Mouse (Mus musculus) neural tube, embryonic 10.5 days (tissue): ENCODE measurements at regions not wholly inside any gene's neighbourhood (a gene's known extent, or its start where the extent isn't known, plus 50 kb on each side); places are given as distances from the start of the nearest gene placed in this dataset.

Experiments used
- DNase-seq: peaks from one replicate; pipeline ENCODE4 v3.0.0-alpha.2; 2017; ENCODE audit warnings: low spot score; ENCODE audit errors: extremely low spot score

GRCm38 (mm10) chr4:82234443-82234842, 471.1 kb downstream of the Nfib start:
- DNase-seq: no peak

GRCm38 (mm10) chr4:82226197-82227119, 479.1 kb downstream of the Nfib start:
- DNase-seq: no peak

- peak; percentile 34 for DNase-seq
Measured at GRCm38 (mm10) chr4:82220724-82221123, 484.8 kb downstream of the Nfib start.

GRCm38 (mm10) chr4:82220120-82220714, 485.3 kb downstream of the Nfib start:
- DNase-seq: peak; percentile 33

GRCm38 (mm10) chr4:82218616-82219015, 486.9 kb downstream of the Nfib start:
- no peak for DNase-seq

GRCm38 (mm10) chr4:82207031-82207430, 498.5 kb downstream of the Nfib start:
- DNase-seq: no peak

- DNase-seq: no peak
Measured at GRCm38 (mm10) chr4:82200306-82200705, 505.2 kb downstream of the Nfib start.

- no peak for DNase-seq
Measured at GRCm38 (mm10) chr4:82199118-82199517, 506.4 kb downstream of the Nfib start.

GRCm38 (mm10) chr4:82197611-82198010, 507.9 kb downstream of the Nfib start:
- DNase-seq: no peak

- DNase-seq: no peak
Measured at GRCm38 (mm10) chr4:82196024-82196647, 509.4 kb downstream of the Nfib start.

- no peak for DNase-seq
Measured at GRCm38 (mm10) chr4:82193905-82194304, 511.6 kb downstream of the Nfib start.

- no peak for DNase-seq
Measured at GRCm38 (mm10) chr4:82186892-82187291, 518.7 kb downstream of the Nfib start.

GRCm38 (mm10) chr4:82183974-82184373, 521.6 kb downstream of the Nfib start:
- no peak for DNase-seq

GRCm38 (mm10) chr4:82178112-82178511, 527.4 kb downstream of the Nfib start:
- no peak for DNase-seq

- DNase-seq: no peak
Measured at GRCm38 (mm10) chr4:82176723-82177122, 528.8 kb downstream of the Nfib start.

GRCm38 (mm10) chr4:82173461-82174085, 532.0 kb downstream of the Nfib start:
- no peak for DNase-seq

- DNase-seq: no peak
Measured at GRCm38 (mm10) chr4:82170930-82171329, 534.6 kb downstream of the Nfib start.

GRCm38 (mm10) chr4:82168032-82168431, 537.5 kb downstream of the Nfib start:
- no peak for DNase-seq

GRCm38 (mm10) chr4:82167396-82167795, 538.2 kb downstream of the Nfib start:
- no peak for DNase-seq

- no peak for DNase-seq
Measured at GRCm38 (mm10) chr4:82166826-82167225, 538.7 kb downstream of the Nfib start.

- DNase-seq: no peak
Measured at GRCm38 (mm10) chr4:82166087-82166486, 539.5 kb downstream of the Nfib start.

- DNase-seq: no peak
Measured at GRCm38 (mm10) chr4:82164058-82164457, 541.5 kb downstream of the Nfib start.
